Mouse (Mus musculus) erythroblast, adult 5-6 weeks (primary cell): ENCODE data around the gene Bend7. TPM values are rescaled to one million over a fixed set of nuclear protein-coding genes. Genes with fewer than 3 reads are reported as not detected.

Experiments used
- ATAC-seq: replicated peaks from 2 replicates; pipeline ENCODE4 v1.8.0; 2016; ENCODE audit warnings: moderate number of reproducible peaks, mild to moderate bottlenecking, moderate TSS enrichment, inconsistent platforms; ENCODE audit not compliant: poor library complexity, low FRiP score, severe bottlenecking
- total RNA-seq, 2 experiments: library from RNA; stranded (forward) in 1 of 2; stranded (reverse) in 1 of 2; fragments of 150-400 nt in 1 of 2; fragments of 200-764, 138-1000 nt in 1 of 2; gene quantifications; 2 replicates each; pipeline versions ENCODE4 v1.2.3 to v1.2.4; 2015 to 2017; ENCODE audit warnings: low replicate concordance in 2 of 2

Gene Bend7
- total RNA-seq, 2 experiments from 2014 or later: not detected

DNA sequence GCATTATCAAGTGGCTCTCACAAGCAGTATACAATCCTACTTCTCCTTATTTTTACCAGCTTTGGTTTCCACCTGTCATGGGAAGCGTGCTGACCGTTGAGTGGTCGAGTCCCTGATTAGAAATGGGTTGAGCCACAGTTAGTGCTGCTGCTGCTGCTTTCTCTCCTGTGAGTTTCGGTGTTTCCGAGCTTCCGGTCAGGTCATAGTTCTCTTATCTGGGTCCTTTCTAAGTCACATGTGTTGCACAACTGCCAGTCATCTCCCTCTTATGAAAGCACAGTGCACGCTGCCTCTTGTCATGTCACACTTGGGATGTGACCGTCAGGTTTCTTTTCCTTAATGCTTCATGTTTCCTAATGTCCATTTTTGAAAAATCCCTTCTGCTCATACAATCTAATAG is 59.7 kb downstream of the Bend7 start:
- no peak for ATAC-seq

- no peak for ATAC-seq
Measured at GRCm38 (mm10) chr2:4781641-4782040, 64.0 kb downstream of the Bend7 start.

DNA sequence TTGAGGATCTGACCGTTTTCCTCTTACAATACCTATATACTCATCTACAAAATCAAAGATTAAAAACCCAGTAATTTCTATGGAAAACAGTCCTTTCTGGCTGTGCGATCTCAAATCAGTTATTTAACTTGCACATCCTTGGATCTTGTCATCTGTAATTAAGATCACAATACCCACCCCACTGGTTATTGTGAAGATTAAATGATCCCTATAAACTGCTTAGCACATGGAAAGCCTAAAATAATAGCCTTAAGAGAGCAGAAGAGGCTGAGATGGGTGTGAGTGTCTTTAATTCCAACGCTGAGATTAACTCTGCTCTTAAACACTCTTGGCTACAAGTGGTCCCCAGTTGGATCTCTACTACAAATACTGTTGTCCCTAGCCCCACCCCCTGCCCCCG is 64.8 kb downstream of the Bend7 start:
- no peak for ATAC-seq

- no peak for ATAC-seq
Measured at GRCm38 (mm10) chr2:4782809-4783641, 65.4 kb downstream of the Bend7 start.

DNA sequence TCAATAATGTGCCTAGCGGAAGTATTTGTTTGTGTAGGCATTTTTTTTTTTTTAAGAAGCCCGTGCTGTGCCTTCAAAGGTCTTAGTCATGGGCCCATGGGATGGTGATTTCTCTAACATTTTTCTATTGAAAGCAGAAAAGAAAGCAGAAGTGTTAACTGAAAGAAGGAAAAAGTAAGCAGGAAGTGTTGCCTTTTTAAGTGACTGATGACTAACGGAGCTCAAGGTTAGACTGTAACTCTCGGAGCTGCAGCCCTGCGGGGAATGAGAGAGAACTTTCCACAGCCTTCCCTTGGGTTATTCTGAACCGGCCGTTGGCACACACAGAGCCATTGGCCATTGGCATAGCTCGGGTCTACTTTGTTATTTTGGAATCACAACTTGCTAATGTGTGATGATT is 66.4 kb downstream of the Bend7 start:
- ATAC-seq: no peak

DNA sequence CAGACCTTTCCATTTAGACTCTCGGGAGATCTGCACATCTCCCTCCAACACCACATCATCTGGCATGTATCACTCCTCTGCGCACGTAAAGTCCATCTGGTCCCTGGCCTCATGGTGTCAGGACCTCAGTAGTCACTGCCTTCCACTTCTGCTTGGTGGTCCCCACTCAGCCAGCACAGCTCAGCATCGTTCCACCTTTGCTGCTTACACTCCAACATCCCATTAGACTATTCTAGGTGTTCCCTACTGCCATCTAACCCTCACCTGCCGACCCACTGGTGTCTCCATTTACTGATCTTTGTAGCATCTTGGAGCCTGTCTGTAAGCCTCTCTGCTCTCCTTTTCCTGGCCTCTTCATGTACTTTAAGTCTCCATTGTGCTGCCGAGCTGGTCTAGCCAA is 67.4 kb downstream of the Bend7 start:
- no peak; the same call in 1 of the 2 replicates for ATAC-seq

DNA sequence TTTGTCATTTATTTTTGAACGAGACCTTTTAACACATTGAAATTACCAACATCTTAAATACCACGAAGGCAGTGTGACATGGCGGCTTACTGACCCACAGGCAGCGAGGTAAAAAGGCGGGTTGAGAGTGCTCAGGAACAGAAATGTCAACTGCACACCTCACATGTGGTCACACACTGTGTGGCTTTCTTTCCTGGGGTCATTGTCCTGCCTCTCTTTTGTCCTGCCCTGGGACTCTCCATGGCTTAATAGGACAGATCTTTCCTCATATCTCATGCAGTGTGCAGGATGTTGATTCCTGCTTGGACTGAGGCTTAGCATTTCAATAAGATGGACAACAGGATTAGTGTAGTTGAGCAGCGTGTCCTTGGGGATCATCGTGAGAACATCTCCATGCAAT is 69.6 kb downstream of the Bend7 start:
- no peak for ATAC-seq

- no peak for ATAC-seq
Measured at GRCm38 (mm10) chr2:4791646-4792045, 74.0 kb downstream of the Bend7 start.

GRCm38 (mm10) chr2:4792554-4792953 is 74.9 kb downstream of the Bend7 start:
- ATAC-seq: no peak

GRCm38 (mm10) chr2:4802395-4803176 is 85.0 kb downstream of the Bend7 start:
- ATAC-seq: no peak

GRCm38 (mm10) chr2:4816308-4816707 is 98.7 kb downstream of the Bend7 start:
- ATAC-seq: no peak

- no peak for ATAC-seq
Measured at GRCm38 (mm10) chr2:4817678-4818077, 100.0 kb downstream of the Bend7 start.

GRCm38 (mm10) chr2:4820230-4820629 is 102.6 kb downstream of the Bend7 start:
- ATAC-seq: no peak

DNA sequence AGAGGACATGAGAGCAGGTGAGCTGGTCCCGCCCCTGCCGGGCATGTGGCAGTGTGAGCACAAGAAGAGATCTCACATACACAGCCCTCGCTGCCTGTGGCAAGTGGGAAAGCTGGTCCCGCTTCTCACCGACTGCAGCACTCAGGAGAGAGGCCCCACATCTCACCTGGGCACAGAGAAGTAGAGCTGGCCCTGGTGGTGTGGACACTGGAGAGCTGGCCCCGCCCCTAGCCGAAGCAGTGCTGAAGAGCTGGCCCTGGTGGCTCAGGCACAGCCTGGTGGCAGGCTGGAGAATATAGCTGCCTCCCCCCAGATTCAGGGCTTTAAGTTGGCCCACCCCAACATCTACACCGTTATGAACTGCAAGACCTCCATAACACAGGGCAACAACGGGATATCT is 106.4 kb downstream of the Bend7 start:
- no peak for ATAC-seq

DNA sequence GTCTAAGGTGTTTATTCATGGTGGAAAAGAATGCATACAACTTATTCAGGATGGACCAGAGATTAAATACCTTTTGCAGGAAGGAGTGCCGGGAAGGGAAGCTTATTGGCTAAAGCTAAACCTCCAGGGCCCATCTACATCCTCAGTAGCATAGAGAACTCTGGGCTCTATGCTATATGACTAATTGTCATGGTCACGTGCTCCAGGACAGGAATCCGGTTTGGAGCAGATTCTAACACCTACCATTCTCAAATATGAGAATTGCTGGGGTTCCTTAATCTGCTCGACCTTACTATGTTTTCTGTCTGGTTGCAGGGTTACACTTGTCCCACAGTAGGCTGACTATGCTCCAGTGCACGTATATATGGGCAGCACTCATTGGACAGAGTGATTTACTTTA is 110.4 kb downstream of the Bend7 start:
- ATAC-seq: no peak

- no peak for ATAC-seq
Measured at GRCm38 (mm10) chr2:4828446-4828997, 110.9 kb downstream of the Bend7 start.

- ATAC-seq: no peak
Measured at GRCm38 (mm10) chr2:4829007-4829406, 111.4 kb downstream of the Bend7 start.

DNA sequence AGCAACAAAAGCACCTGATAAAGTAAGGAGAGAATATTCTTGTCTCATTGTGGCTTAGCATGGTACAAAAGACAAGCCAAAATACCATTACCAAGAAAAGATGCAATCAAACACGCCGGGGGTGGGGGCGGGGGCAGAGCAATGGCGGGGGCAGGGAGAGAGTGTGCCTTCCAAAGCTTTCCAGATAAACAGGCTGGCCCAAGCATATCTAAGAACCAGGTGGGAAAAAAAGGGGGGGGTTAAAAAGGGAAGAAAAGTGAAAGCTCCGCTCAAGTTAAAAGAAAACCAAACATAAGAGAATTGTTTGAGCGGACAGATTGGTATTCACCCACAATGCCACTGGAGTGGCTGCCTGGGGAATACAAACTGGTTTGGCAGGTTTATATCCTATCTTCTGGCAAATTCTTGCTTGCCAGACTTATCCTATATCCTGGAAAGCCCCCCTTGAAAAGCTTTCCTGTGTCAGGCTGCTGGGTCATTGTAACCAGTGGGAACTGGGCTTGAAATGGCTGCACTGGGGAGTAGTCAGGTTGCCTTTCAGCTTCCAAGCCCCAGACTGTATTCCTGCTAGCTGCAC is 111.9 kb downstream of the Bend7 start:
- ATAC-seq: no peak

GRCm38 (mm10) chr2:4831493-4831892 is 113.9 kb downstream of the Bend7 start:
- no peak for ATAC-seq

- ATAC-seq: no peak
Measured at GRCm38 (mm10) chr2:4832166-4832565, 114.5 kb downstream of the Bend7 start.

DNA sequence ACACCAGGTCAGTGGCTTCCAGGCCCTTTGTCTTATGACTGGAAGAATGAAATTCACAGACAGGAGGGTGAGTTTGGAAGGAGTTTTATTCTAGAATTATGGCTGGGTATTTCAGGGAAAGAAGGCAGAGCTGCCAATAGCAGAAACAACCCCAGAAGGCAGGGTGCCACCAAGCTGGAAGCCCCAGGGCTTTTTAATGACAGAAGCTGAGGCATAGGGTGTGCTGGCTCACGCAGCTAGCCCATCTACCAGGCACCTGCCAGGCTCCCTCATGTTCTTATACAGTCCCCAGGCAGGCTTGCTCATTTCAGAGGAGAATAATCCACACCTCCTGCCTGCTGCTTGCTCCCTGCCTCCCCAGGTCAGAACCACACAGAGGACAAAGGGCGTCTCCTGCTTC is 131.8 kb downstream of the Bend7 start:
- ATAC-seq: no peak
